Mouse (Mus musculus) megakaryocyte, embryonic 14.5 days (primary cell): ENCODE data around the gene Fgfr2.

Experiments
- FLI1 ChIP-seq: IDR thresholded peaks from 2 replicates; pipeline ENCODE4 v1.6.1; 2012; ENCODE audit warnings: low read length, inconsistent platforms, mixed read lengths
- GATA1 ChIP-seq: IDR thresholded peaks from 3 replicates; pipeline ENCODE4 v1.6.1; 2012; ENCODE audit warnings: mixed read lengths, low read length, inconsistent platforms, borderline replicate concordance

- TF ChIP-seq GATA1 (no peak), FLI1 (no peak)
These were observed 44.2 kb downstream of the Fgfr2 start for GRCm38 (mm10) chr7:133078929-133079328.
